Mouse (Mus musculus) forebrain, embryonic 15.5 days (tissue): ENCODE measurements around the gene Isg20l2. TPM values are rescaled to one million over a fixed set of nuclear protein-coding genes. Genes with fewer than 3 reads are reported as not detected.

Experiments used
- ATAC-seq: fragments of 200-750 bp; cut with Nextera tagmentation; replicated peaks from 2 replicates; pipeline ENCODE4 v1.8.0; 2017; ENCODE audit warnings: mild to moderate bottlenecking, moderate TSS enrichment, moderate library complexity
- H3K27ac ChIP-seq: fragments of 300-500 bp; sonication (generic); replicated peaks from 2 replicates; pipeline ENCODE4 v1.5.1; 2015; ENCODE audit warnings: mild to moderate bottlenecking, inconsistent platforms
- H3K27me3 ChIP-seq: fragments of 300-500 bp; sonication (generic); 2 replicates; pipeline ENCODE4 v1.6.1; 2015; ENCODE audit warnings: inconsistent platforms
- H3K36me3 ChIP-seq: fragments of 300-500 bp; sonication (generic); 2 replicates; pipeline ENCODE4 v1.6.1; 2015; ENCODE audit warnings: mild to moderate bottlenecking, inconsistent platforms
- H3K4me1 ChIP-seq: fragments of 300-500 bp; sonication (generic); 2 replicates; pipeline ENCODE4 v1.6.1; 2015; ENCODE audit warnings: inconsistent platforms
- H3K4me2 ChIP-seq: fragments of 300-500 bp; sonication (generic); replicated peaks from 2 replicates; pipeline ENCODE4 v1.6.1; 2015; ENCODE audit warnings: mild to moderate bottlenecking, inconsistent platforms
- H3K4me3 ChIP-seq: fragments of 300-500 bp; sonication (generic); 2 replicates; pipeline ENCODE4 v1.5.1; 2015; ENCODE audit warnings: mild to moderate bottlenecking, inconsistent platforms
- H3K9ac ChIP-seq: fragments of 300-500 bp; sonication (generic); replicated peaks from 2 replicates; pipeline ENCODE4 v1.6.1; 2015; ENCODE audit warnings: mild to moderate bottlenecking, inconsistent platforms
- H3K9me3 ChIP-seq: fragments of 300-500 bp; sonication (generic); 2 replicates; pipeline ENCODE4 v1.6.1; 2016; ENCODE audit warnings: inconsistent platforms
- WGBS: fragments of 180-500 bp; shearing (Covaris S2); methylation state at CpG from one replicate; pipeline ENCODE4 v1.1.7; 2015; ENCODE audit warnings: mixed read lengths; 5-methylcytosine and 5-hydroxymethylcytosine counted together
- polyA plus RNA-seq: library from polyadenylated mRNA; unstranded; fragments of >200 nt; fragmentation: Nextera tagmentation; extraction: Ambion mirVana; gene quantifications from 2 replicates; pipeline ENCODE4 v1.2.1, GENCODE M21; 2015

Gene Isg20l2
- polyA plus RNA-seq, 1 experiment from 2014 or later: 50.0 TPM

DNA sequence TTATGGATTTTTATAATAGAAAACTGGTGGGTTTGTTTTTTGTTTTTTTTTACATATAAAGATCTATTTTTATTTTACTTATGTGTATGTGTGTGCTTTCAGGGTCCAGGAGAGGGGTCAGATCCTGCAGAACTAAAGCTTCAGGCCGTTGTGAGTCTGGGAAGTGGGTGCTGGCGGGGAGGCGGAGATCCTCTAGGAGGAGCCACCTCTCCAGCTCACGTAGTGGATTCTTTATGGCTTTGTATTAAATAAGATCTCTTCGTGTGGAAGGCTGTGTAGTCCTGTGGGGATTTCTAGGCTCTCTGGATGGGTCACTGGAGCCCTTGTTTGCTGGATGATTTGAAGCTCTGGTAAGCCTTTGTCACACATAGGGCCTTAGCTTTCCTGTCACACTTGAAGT lies 10.5 kb downstream of the Isg20l2 start:
- H3K4me2 ChIP-seq: no peak overlapping the region
- ATAC-seq: no peak
- peaks cover 57% of the 10 kb centered on the region for H3K36me3 ChIP-seq
- no peaks in the 10 kb centered on the region for H3K27me3 ChIP-seq
- H3K9me3 ChIP-seq: no peaks in the 10 kb centered on the region
- WGBS: 57% methylated on average over 5 of the region's 5 CpGs
- no peak overlapping the region for H3K27ac ChIP-seq
- no peak overlapping the region for H3K9ac ChIP-seq
- H3K4me1 ChIP-seq: peaks cover 17% of the 10 kb centered on the region
- no peak overlapping the region for H3K4me3 ChIP-seq

DNA sequence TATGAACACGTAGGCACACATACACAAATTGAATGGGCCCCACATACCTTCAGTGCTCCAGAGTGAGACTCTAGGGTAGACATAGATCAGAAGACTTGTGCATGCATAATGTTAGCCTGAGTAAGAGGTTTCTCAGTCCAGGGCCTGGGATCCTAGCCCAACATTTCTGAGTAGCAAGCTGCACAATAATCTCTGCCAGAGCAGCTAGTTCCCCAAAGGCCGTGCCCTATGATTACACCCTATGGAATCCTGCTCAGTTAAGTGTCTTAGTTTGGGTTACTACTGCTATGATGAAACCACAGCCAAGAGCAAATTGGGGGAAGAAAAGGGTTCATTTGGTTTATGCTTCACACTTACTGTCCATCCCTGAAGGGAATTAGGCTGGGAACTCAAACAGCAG lies 12.4 kb downstream of the Isg20l2 start:
- Histone ChIP-seq H3K4me3 (no peak overlapping the region), H3K9me3 (no peaks in the 10 kb centered on the region), H3K4me2 (no peak overlapping the region), H3K27me3 (no peaks in the 10 kb centered on the region), H3K36me3 (peaks cover 50% of the 10 kb centered on the region), H3K4me1 (peaks cover 24% of the 10 kb centered on the region), H3K27ac (no peak overlapping the region), H3K9ac (no peak overlapping the region)
- ATAC-seq: no peak
- 90% methylated on average over 2 of the region's 2 CpGs for WGBS

DNA sequence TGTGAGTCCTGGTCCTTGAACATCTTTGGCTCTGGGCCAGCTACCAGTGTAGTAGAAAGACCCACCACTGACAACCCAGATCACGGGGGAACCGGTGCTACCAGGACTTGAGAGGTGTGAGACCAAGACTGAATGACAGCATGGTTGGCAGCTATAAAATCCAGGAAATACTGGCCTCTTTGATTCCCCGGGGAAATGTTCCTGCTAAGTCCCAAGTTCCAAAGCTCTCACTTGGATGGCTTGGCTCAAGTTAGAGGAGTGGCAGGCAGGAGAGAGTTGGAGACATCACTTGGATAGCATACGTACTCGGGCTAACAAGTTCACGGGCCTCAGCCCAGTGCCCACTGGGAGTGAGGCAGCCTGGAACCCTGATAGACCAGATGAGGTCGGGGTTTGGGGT lies 13.5 kb downstream of the Isg20l2 start:
- 82% methylated on average over 7 of the region's 7 CpGs for WGBS
- ATAC-seq: no peak
- no peaks in the 10 kb centered on the region for H3K27me3 ChIP-seq
- H3K4me3 ChIP-seq: no peak overlapping the region
- peaks cover 41% of the 10 kb centered on the region for H3K36me3 ChIP-seq
- H3K9ac ChIP-seq: no peak overlapping the region
- no peak overlapping the region for H3K4me2 ChIP-seq
- H3K9me3 ChIP-seq: no peaks in the 10 kb centered on the region
- peaks cover 35% of the 10 kb centered on the region for H3K4me1 ChIP-seq
- no peak overlapping the region for H3K27ac ChIP-seq

DNA sequence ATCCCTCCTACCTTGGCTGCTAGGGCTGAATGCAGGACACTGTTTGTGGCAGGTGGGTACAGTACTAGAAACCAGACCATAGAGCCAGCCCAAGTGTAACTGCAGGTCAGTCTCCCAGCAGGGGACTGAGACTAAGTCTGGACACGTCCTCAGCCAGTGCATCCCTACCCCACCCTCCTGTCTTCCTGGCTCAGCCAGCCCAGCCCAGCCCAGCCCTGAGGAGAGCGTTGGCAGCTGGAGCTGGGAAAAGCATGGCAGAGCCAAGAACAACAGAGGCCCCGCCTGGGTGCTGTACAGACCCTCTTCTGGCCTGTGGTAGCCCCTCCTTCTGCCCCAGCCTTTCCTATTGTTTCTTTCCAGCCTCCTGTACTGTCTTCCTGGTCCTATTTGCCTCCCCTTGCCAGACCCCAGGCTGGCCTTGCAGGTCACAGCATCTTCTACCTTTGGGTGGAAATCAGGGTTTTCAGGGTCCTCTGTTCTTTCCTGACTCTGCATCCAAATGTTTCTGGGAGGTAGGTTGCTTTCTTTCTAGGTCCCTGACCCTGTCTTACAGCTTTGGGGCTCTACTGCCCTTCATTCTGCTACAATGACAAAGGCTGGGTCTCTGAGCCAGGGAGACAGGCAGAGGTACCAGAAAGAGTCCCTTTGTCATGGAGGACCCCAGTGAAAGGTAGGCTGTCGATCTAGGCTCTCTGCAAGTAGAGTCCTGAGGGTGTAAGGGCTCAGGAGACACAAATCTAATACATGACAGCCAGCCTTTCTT lies 14.9 kb downstream of the Isg20l2 start:
- peaks cover 49% of the 10 kb centered on the region for H3K4me1 ChIP-seq
- peaks cover 27% of the 10 kb centered on the region for H3K36me3 ChIP-seq
- 0 out of 2 replicates have a peak overlapping the region, but pooled peaks have one; percentile 34 for H3K27ac ChIP-seq
- whole genome bisulfite sequencing: 11% methylated on average over 4 of the region's 4 CpGs
- H3K9ac ChIP-seq: no peak overlapping the region
- ATAC-seq: peak; percentile 44; the same call in 1 of the 2 replicates
- no peak overlapping the region for H3K4me2 ChIP-seq
- no peak overlapping the region for H3K4me3 ChIP-seq
- H3K27me3 ChIP-seq: no peaks in the 10 kb centered on the region
- H3K9me3 ChIP-seq: no peaks in the 10 kb centered on the region

GRCm38 (mm10) chr3:87945781-87946540 lies 15.8 kb downstream of the Isg20l2 start:
- WGBS: 18% methylated on average over 12 of the region's 12 CpGs
- no peak overlapping the region for H3K27ac ChIP-seq
- H3K4me2 ChIP-seq: no peak overlapping the region
- no peaks in the 10 kb centered on the region for H3K27me3 ChIP-seq
- H3K36me3 ChIP-seq: peaks cover 17% of the 10 kb centered on the region
- no peak overlapping the region for H3K4me3 ChIP-seq
- no peaks in the 10 kb centered on the region for H3K9me3 ChIP-seq
- peaks cover 54% of the 10 kb centered on the region for H3K4me1 ChIP-seq
- no peak for ATAC-seq
- no peak overlapping the region for H3K9ac ChIP-seq

GRCm38 (mm10) chr3:87946541-87946860 lies 16.4 kb downstream of the Isg20l2 start:
- Histone ChIP-seq H3K27ac (no peak overlapping the region), H3K4me1 (peaks cover 54% of the 10 kb centered on the region), H3K4me2 (no peak overlapping the region)

DNA sequence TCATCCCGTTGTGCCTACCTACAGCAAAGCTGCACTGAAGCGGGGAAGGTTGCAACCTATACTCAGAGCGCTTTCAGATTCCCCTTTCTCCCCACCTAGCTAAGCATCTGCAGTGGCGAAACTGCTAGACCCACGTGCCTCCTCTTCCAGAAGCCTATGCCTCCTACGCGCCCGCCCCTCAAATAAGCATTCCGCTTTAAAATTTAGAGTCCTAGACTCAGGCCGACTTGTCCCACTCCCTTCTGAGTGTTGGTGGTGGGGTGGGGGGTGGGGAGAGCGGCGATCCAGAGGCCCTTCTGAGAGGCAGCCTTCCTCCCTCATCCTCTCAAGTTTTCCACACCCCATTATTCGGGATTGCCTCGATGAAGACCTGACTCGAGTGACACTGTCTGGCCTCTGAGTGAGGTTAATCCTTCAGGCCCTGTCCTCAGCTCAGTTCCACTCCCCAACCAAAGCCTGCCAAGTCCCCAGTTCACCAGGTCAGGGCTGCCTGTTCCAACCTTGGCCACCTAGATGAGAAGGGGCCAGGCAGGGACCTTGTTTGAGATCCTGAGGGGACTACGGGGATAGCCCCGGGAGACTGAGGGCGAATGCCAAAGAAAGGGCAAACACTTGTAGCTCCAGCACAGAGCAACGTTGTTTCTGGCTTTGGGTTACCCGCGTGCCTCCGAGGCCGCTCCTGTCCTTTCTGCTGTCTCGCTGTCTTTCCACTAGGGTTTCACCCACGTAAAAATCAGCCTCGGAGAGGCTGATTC lies 17.1 kb downstream of the Isg20l2 start:
- no peak overlapping the region for H3K27ac ChIP-seq
- 7% methylated on average over 26 of the region's 26 CpGs for WGBS

More at GRCm38 (mm10) chr3:87946541-87946860, 16.4 kb downstream of the Isg20l2 start:
- Histone ChIP-seq H3K36me3 (peaks cover 12% of the 10 kb centered on the region), H3K4me3 (no peak overlapping the region), H3K9ac (no peak overlapping the region), H3K27me3 (no peaks in the 10 kb centered on the region), H3K9me3 (no peaks in the 10 kb centered on the region)
- 43% methylated on average over 1 of the region's 1 CpGs for WGBS
- no peak for ATAC-seq

DNA sequence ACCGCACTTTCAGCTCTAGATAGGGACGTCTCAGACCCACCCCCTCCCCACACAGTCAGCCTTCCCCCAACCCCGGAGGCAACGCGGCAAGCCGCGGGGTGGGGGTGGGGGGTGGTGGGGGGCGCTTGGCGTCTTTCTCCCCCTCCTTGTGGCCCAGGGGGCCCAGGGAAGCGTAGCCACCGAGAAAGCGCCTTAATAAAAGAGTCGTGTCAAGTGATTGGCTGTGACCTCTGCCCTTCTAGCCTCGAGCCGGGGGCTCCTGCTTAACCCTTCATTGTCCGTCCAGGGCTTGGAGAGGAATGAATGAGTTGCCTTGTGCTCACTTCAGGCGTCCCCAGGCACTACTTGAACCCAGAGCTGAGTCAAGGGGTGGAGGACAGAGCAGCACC lies 17.7 kb downstream of the Isg20l2 start:
- Histone ChIP-seq H3K9me3 (no peaks in the 10 kb centered on the region), H3K27me3 (no peaks in the 10 kb centered on the region), H3K4me2 (peak overlapping the region; percentile 69), H3K9ac (peak overlapping the region; percentile 40), H3K4me1 (peaks cover 62% of the 10 kb centered on the region), H3K36me3 (no peaks in the 10 kb centered on the region), H3K4me3 (peak overlapping the region; percentile 36), H3K27ac (no peak overlapping the region)
- ATAC-seq: no peak
- 0% methylated on average over 17 of the region's 17 CpGs for WGBS

More for the DNA sequence above, 17.1 kb downstream of the Isg20l2 start:
- ATAC-seq: no peak
- Histone ChIP-seq H3K9ac (peak overlapping the region; percentile 40), H3K4me3 (peak overlapping the region; percentile 36), H3K4me2 (peak overlapping the region; percentile 69), H3K9me3 (no peaks in the 10 kb centered on the region), H3K36me3 (peaks cover 5% of the 10 kb centered on the region), H3K4me1 (peaks cover 56% of the 10 kb centered on the region), H3K27me3 (no peaks in the 10 kb centered on the region)

- ATAC-seq: no peak
- H3K27ac ChIP-seq: no peak within 1 kb of the TSS
- no peaks in the 10 kb centered on the region for H3K9me3 ChIP-seq
- H3K27me3 ChIP-seq: no peaks in the 10 kb centered on the region
- H3K36me3 ChIP-seq: no peaks in the 10 kb centered on the region
- peaks cover 65% of the 10 kb centered on the region for H3K4me1 ChIP-seq
- WGBS: 2% methylated on average over 35 of the region's 35 CpGs
- H3K4me2 ChIP-seq: peak within 1 kb of the TSS; percentile 69
- H3K4me3 ChIP-seq: peak within 1 kb of the TSS; percentile 36
- peak within 1 kb of the TSS; percentile 40 for H3K9ac ChIP-seq
These were observed 18.5 kb downstream of the Isg20l2 start, which contains the start of gene Crabp2 for GRCm38 (mm10) chr3:87948378-87949265. Crabp2 (plus strand) TSS chr3:87948666.

GRCm38 (mm10) chr3:87949266-87949954 lies 19.3 kb downstream of the Isg20l2 start:
- no peak overlapping the region for H3K9ac ChIP-seq
- peaks cover 65% of the 10 kb centered on the region for H3K4me1 ChIP-seq
- 10% methylated on average over 16 of the region's 16 CpGs for WGBS
- ATAC-seq: no peak
- H3K9me3 ChIP-seq: no peaks in the 10 kb centered on the region
- no peaks in the 10 kb centered on the region for H3K27me3 ChIP-seq
- H3K4me3 ChIP-seq: 0 out of 2 replicates have a peak overlapping the region, but pooled peaks have one; percentile 36
- H3K4me2 ChIP-seq: peak overlapping the region; percentile 69; the same call in 1 of the 2 replicates
- H3K27ac ChIP-seq: no peak overlapping the region
- no peaks in the 10 kb centered on the region for H3K36me3 ChIP-seq
